Mouse (Mus musculus) liver, adult 2 months (tissue): ENCODE data around the gene Doc2a. TPM values are rescaled to one million over a fixed set of nuclear protein-coding genes. Genes with fewer than 3 reads are reported as not detected.

Experiments used
- DNase-seq: peaks from one replicate; pipeline ENCODE4 v3.0.0-alpha.2; 2011; ENCODE audit warnings: low read depth, low spot score; ENCODE audit errors: extremely low read depth
- H3K27ac ChIP-seq: fragments of 200-500 bp; replicated peaks from 2 replicates; pipeline ENCODE4 v1.5.1; 2012; ENCODE audit warnings: low read depth, mild to moderate bottlenecking, control low read depth, inconsistent platforms, low read length; ENCODE audit not compliant: insufficient read depth
- H3K27me3 ChIP-seq: fragments of 200-500 bp; 2 replicates; pipeline ENCODE4 v1.6.1; 2012; ENCODE audit warnings: mild to moderate bottlenecking, moderate library complexity, low read length, inconsistent platforms; ENCODE audit not compliant: control insufficient read depth, insufficient read depth
- H3K36me3 ChIP-seq: fragments of 200-500 bp; 2 replicates; pipeline ENCODE4 v1.6.1; 2012; ENCODE audit warnings: low read length, inconsistent platforms; ENCODE audit not compliant: control insufficient read depth, insufficient read depth
- H3K4me1 ChIP-seq: fragments of 200-500 bp; 2 replicates; pipeline ENCODE4 v1.6.1; 2011; ENCODE audit warnings: low read length; ENCODE audit not compliant: control insufficient read depth, insufficient read depth
- H3K4me3 ChIP-seq: fragments of 200-500 bp; 2 replicates; pipeline ENCODE4 v1.5.1; 2011; ENCODE audit warnings: low read depth, mild to moderate bottlenecking, control low read depth, low read length, moderate library complexity; ENCODE audit not compliant: insufficient read depth
- H3K79me2 ChIP-seq: fragments of 200-500 bp; 2 replicates; pipeline ENCODE4 v1.6.1; 2012; ENCODE audit warnings: inconsistent platforms, mild to moderate bottlenecking, low read length, moderate library complexity; ENCODE audit not compliant: control insufficient read depth, insufficient read depth
- H3K9ac ChIP-seq: fragments of 200-500 bp; 2 replicates; pipeline ENCODE4 v1.6.1; 2012; ENCODE audit warnings: low read depth, mild to moderate bottlenecking, control low read depth, inconsistent platforms, low read length
- CTCF ChIP-seq: fragments of 200-500 bp; IDR thresholded peaks from 2 replicates; pipeline ENCODE4 v1.5.1; 2011; ENCODE audit warnings: low read depth, low read length, control low read depth
- POLR2A ChIP-seq: fragments of 200-500 bp; IDR thresholded peaks from 2 replicates; pipeline ENCODE4 v1.6.1; 2011; ENCODE audit warnings: low read length, control low read depth; ENCODE audit not compliant: insufficient read depth; ENCODE audit errors: extremely low read depth
- WGBS: fragments of 180-500 bp; shearing (Covaris S2); methylation state at CpG from one replicate; pipeline ENCODE4 v1.1.7; 2018; 5-methylcytosine and 5-hydroxymethylcytosine counted together
- polyA plus RNA-seq: library from polyadenylated mRNA; depleted of rRNA; stranded (reverse); fragments of >200 nt; gene quantifications from 2 replicates; pipeline ENCODE4 v1.2.3, GENCODE M21; 2012
- total RNA-seq: library from RNA; depleted of rRNA; stranded (reverse); fragments of >200 nt; gene quantifications from 2 replicates; pipeline ENCODE4 v1.2.3, GENCODE M21; 2014

Doc2a gene
- total and polyA plus RNA-seq, 2 experiments, result not detected

DNA sequence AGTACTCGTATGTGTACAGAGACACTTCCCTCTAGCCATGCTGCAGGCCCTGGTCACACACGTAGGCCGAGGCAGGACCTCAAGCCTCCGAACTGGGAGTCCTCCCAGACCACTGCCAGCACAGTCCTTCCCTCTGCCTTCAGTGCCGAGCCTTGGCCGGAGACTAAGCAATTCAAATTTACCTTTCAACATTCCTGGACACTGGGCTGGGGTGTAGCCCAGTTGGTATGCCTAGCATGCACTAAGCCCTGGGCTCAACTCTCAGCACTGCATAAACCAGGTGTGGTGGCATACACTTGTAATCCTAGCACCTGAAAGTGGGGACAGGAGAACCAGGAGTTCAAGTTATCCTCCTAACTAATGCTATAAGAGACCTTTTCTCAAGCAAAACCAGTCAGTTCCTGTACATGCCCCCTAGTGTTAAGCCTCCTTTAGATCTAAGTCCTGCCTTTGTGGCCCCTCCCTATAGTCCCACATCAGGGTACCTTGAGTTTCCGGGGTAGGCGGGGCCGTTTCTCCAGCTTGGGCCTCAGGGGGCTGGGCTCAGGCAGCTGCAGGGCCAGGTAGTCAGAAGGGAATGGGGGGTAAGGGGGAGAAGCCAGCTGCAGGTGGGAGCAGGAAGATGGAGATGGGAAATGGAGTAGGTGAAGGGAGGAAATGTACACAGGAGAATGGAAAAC, 9.7 kb downstream of the Doc2a start:
- Histone ChIP-seq H3K4me3 (no peak overlapping the region), H3K27ac (no peak overlapping the region), H3K36me3 (no peaks in the 10 kb centered on the region), H3K9ac (no peak overlapping the region), H3K27me3 (no peaks in the 10 kb centered on the region), H3K4me1 (peaks cover 4% of the 10 kb centered on the region; the same call in 1 of the 2 replicates), H3K79me2 (no peaks in the 10 kb centered on the region)
- no peak for TF ChIP-seq CTCF
- no peak for TF ChIP-seq POLR2A
- WGBS, result 84% methylated on average over 9 of the region's 9 CpGs
- DNase-seq, result no peak

DNA sequence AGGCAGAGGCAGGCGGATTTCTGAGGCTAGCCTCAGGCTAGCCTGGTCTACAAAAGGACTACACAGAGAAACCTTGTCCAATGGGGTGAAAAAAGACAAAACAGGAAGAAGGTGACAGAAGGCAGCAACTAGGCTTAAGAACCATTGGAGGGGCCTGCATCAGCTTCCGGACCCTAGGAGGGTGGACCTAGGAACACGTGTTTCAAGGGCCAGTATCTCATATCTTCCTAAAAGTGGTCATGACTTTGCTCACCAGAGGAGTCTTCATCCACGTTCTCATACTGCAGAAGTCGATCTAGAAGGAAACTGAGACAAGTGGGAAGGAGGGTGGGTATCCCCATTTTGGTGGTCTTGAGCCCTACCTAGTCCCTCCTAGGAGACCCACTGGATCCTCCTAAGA, 13.8 kb downstream of the Doc2a start:
- DNase-seq, result no peak
- WGBS, result 60% methylated on average over 5 of the region's 5 CpGs
- no peaks in the 10 kb centered on the region for H3K36me3 ChIP-seq

DNA sequence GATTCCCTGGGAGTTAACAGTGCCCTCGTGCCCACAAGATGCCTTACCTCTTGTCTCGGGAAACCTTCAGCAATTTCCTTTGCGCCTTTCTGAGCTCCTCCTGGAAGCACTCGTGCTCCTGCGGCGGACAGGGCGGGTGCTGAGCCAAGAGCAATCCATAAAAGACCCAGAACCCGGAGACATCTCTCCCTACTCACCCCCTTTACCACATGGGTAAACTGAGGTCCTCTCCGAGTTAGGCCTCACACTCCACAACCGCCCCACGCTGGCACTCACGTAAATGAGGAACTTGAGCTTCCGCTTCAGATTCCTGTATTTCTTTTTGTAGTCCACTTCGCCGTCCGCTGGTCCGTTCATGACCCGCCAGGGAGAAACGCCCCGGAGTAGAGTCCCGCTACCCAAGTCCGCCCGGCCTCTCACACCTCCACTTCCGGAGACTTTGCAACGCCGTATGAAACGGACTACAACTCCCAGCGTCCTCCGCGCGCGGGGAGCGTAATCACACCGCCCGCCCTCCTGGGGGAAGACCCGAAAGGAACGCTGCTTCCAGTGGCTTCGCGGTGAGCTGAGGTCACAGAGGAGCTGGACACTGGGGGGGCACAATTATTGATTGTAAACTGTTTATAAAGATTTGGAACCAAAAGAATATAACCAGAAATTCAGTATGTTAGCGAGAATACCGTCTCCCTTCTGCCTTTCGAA, 14.4 kb downstream of the Doc2a start, which contains the start of gene Hirip3:
Hirip3 (plus strand) TSS at position 544 of the 702 bp plus-strand sequence.
- Histone ChIP-seq H3K36me3 (no peaks in the 10 kb centered on the region; the same call in 1 of the 2 replicates), H3K27me3 (no peaks in the 10 kb centered on the region), H3K9ac (peak within 1 kb of the TSS; percentile 61), H3K4me1 (peaks cover 7% of the 10 kb centered on the region; the same call in 1 of the 2 replicates), H3K27ac (peak within 1 kb of the TSS; percentile 50), H3K4me3 (peak within 1 kb of the TSS; percentile 64), H3K79me2 (no peaks in the 10 kb centered on the region)
- peak; percentile 88 for DNase-seq
- WGBS, result 2% methylated on average over 42 of the region's 42 CpGs
- TF ChIP-seq POLR2A, result peak; percentile 58; the same call in 1 of the 2 replicates
- no peak for TF ChIP-seq CTCF

More for the DNA sequence above, 13.8 kb downstream of the Doc2a start:
- peak overlapping the region; percentile 61 for H3K9ac ChIP-seq
- peaks cover 7% of the 10 kb centered on the region; the same call in 1 of the 2 replicates for H3K4me1 ChIP-seq
- no peaks in the 10 kb centered on the region for H3K79me2 ChIP-seq
- no peaks in the 10 kb centered on the region for H3K27me3 ChIP-seq
- H3K27ac ChIP-seq, result no peak overlapping the region
- H3K4me3 ChIP-seq, result peak overlapping the region; percentile 64
- TF ChIP-seq CTCF, result no peak
- TF ChIP-seq POLR2A, result no peak

DNA sequence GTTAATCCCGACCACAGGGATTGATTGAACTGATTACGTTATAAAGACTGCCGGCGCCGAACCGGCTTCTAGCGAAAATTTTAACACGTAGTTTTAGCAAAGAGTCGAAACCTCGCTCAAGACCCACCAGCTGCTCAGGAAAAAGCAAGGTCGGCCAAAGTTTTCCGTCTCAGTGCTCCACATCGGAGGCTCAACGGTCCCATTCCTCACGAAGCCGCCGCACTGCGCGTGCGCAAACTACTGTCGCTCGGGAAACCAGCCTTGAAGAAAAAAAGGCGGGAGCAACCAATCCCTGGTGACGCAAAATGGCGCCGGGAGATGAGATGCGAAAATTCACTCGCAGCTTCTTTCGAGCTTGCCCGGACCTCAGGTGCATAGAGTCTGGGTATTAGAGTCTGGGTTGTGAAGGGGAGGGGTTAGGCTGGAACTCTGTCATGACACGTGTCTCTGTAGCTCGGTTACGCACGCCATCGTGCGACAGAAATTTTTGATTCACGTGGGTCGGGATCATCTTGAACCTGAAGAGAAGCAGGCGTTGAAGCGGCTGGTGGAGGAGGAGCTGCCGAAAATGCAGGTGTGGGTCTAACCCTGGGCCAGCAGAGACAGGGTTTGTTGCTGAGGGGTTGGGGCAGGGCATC, 15.1 kb downstream of the Doc2a start, which contains the start of gene Ino80e:
Ino80e (minus strand) TSS at position 231 of the 638 bp plus-strand sequence.
- peak within 1 kb of the TSS; percentile 64 for H3K4me3 ChIP-seq
- peaks cover 7% of the 10 kb centered on the region; the same call in 1 of the 2 replicates for H3K4me1 ChIP-seq
- H3K79me2 ChIP-seq, result no peaks in the 10 kb centered on the region
- H3K27me3 ChIP-seq, result no peaks in the 10 kb centered on the region
- TF ChIP-seq CTCF, result no peak
- 0 out of 2 replicates have a peak, but pooled peaks have one; percentile 10 for TF ChIP-seq POLR2A
- H3K27ac ChIP-seq, result peak within 1 kb of the TSS; percentile 50
- H3K36me3 ChIP-seq, result peaks cover 5% of the 10 kb centered on the region; the same call in 1 of the 2 replicates
- DNase-seq, result peak; percentile 78
- peak within 1 kb of the TSS; percentile 61 for H3K9ac ChIP-seq
- under 1% methylated on average over 41 of the region's 41 CpGs for WGBS

DNA sequence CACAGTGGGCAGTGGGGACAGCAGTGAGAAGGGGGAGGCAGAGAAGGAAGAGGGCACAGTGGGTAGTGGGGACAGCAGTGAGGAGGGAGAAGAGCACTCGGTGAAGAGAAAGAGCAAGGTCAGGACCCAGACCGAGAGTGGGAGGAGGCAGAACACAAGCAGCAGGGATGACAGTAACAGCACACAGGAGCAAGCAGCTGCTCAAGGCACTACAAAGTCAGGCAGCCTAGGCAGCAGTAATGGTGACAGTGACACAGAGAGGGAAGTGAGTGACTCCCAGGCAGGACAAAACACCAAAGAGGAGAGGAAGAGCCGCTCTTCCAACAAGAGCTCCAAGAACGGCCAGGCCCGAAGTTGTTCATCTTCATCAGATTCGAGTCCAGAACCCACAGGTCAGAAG, 16.6 kb downstream of the Doc2a start:
- no peak overlapping the region for H3K4me3 ChIP-seq
- H3K9ac ChIP-seq, result no peak overlapping the region
- no peak for DNase-seq
- no peak overlapping the region for H3K27ac ChIP-seq
- H3K36me3 ChIP-seq, result peaks cover 10% of the 10 kb centered on the region; the same call in 1 of the 2 replicates
- TF ChIP-seq CTCF (no peak), POLR2A (no peak)
- H3K79me2 ChIP-seq, result no peaks in the 10 kb centered on the region
- WGBS, result 70% methylated on average over 6 of the region's 6 CpGs
- H3K4me1 ChIP-seq, result peaks cover 7% of the 10 kb centered on the region; the same call in 1 of the 2 replicates
- H3K27me3 ChIP-seq, result no peaks in the 10 kb centered on the region
